Mouse (Mus musculus): ENCODE data around the gene Fuk. TPM values are rescaled to one million over a fixed set of nuclear protein-coding genes. Genes with fewer than 3 reads are reported as not detected.

The Fuk gene
- total RNA-seq (2023), result 11.4 TPM

GRCm38 (mm10) chr8:110901839-110902578 is at the start of gene Fuk:
Fuk (minus strand) TSS chr8:110902488.

GRCm38 (mm10) chr8:110919341-110920031 is 17.2 kb upstream of the Fuk start, which contains the start of gene St3gal2:
St3gal2 (plus strand) TSS chr8:110919922.

DNA sequence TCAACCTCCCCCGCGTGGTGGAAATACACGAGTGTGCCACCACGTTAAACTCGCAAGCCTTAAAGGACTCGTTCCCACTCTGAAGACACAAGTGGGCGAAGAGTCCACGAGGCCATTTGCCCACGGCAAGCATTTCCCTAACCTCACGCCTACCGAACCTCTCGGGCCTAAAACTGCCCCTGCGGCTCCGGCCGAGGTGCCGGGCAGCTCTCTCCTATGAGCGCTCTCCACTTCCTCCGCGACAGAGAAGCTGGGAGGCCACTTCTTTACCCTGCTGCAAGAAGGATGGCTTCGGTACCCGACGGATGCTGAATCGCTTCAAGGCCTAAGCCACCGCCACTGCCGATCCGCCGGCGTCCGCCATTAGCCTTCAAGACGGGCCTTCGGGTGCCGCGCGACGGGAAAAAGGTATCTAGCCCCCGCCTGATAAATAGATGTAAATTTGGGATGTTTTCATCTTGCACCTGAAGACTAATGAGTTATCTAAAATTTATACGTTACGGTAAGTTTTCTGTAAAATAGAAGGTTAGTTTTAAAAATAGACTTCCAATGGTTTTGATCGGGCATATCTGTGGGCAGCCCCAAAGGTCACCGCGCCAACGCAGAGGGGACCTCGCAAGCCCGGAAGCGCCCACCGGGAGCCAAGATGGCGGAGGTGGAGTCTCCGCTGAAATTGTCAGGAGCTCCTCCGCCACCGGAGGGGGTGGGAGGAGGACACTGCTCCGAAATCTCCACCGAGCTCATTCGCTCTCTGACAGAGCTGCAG is 55.7 kb downstream of the Fuk start, which contains the start of the genes Cog4 and Sf3b3:
TSS of gene Cog4 (plus strand) at position 196 of the 766 bp plus-strand sequence.
TSS of gene Sf3b3 (minus strand) at position 383 of the 766 bp plus-strand sequence.

Other genes starting within 250 kb of the Fuk start
- gene Mtss1l, start 181.0 kb downstream of the Fuk start, total RNA-seq (2023), result 4.2 TPM
- gene Il34, start 96.6 kb downstream of the Fuk start, total RNA-seq (2023), result 1.1 TPM
- 61.2 TPM for gene Cog4, start 55.9 kb downstream of the Fuk start, total RNA-seq (2023)
- gene Sf3b3, start 55.7 kb downstream of the Fuk start, total RNA-seq (2023), result 171 TPM
- gene St3gal2, start 17.4 kb upstream of the Fuk start, total RNA-seq (2023), result 12.4 TPM
- 62.2 TPM for gene Ddx19a, start 95.3 kb upstream of the Fuk start, total RNA-seq (2023)
- 20.2 TPM for gene Ddx19b, start 129.3 kb upstream of the Fuk start, total RNA-seq (2023)
- gene Aars, start 130.7 kb upstream of the Fuk start, total RNA-seq (2023), result 45.3 TPM
- gene Exosc6, start 153.9 kb upstream of the Fuk start, total RNA-seq (2023), result 15.3 TPM
- not detected for gene Clec18a, start 189.9 kb upstream of the Fuk start, total RNA-seq (2023)
- 24.7 TPM for gene Pdpr, start 192.1 kb upstream of the Fuk start, total RNA-seq (2023)